Mouse (Mus musculus): ENCODE measurements around the gene Stum.

- TF ChIP-seq TAL1 (IDR thresholded peaks at IDR 0.05; ENCODE audit: low read length) (no peak), GATA1 (IDR thresholded peaks at IDR 0.05; ENCODE audit: low read length) (no peak)
Observed at GRCm38 (mm10) chr1:180387750-180388480, 95.4 kb downstream of the Stum start.
